Mouse (Mus musculus): ENCODE measurements around the gene Recql5.
"Not testable (repeated sequence)": the region's sequence is repeated elsewhere in the genome, so short reads cannot be mapped to it uniquely, and the experiment has no call there.

The Recql5 gene

DNA sequence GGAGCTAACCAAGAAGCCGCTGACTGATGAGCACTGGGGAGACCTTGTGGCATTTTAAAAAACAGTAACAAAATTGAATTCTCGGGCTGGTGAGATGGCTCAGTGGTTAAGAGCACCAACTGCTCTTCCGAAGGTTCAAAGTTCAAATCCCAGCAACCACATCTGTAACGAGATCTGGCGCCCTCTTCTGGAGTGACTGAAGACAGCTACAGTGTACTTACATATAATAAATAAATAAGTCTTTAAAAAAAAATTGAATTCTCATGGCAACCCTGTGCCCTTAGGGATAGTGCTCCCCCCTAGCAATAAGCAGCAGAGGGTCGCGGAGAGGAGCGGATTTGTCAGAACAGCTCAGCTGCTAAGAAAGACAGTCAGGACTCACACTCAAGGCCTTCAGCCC is 69.4 kb downstream of the Recql5 start:
- no peak for DNase-seq (ENCODE audit: low read depth)

DNA sequence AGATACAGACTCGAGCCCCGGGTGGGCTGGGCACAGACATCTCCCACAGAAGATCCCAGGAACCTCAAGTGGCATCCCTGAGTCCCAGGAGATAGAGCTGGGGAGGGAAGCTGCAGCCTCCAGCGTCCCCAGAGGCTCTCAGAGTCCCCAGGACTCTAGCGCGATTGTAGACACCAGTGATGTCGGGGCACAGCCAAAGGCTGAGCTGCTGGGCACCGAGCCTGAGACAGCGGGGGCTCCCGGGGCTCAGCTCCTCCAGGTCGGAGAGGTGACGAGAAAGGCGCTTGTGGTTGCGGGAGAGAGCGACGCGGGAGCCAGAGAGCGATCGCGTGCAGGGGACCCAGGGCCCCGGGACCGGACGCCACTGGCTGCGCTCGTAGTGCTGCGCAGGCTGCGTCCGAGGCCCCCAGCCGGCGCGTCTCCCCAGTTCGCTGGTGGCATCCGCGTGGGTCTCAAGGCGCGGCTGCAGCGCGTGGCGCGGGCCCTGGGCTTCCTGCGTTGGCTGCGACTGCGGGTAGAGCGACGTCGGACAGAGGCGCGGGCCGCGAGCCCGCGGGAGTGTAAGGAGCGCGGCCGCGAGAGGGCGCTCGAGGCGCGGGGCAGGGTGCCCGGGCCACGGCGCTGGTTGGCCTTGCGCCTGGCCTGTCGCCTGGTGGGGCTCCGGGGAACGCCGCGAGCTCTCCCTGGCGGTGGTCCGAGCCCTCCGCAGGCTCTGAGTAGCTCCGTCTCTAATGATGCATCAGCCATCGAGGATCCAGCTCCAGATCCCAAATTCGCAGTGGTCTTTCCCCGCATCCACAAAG is 73.9 kb downstream of the Recql5 start:
- peak; percentile 87 for DNase-seq (ENCODE audit: low read depth)

DNA sequence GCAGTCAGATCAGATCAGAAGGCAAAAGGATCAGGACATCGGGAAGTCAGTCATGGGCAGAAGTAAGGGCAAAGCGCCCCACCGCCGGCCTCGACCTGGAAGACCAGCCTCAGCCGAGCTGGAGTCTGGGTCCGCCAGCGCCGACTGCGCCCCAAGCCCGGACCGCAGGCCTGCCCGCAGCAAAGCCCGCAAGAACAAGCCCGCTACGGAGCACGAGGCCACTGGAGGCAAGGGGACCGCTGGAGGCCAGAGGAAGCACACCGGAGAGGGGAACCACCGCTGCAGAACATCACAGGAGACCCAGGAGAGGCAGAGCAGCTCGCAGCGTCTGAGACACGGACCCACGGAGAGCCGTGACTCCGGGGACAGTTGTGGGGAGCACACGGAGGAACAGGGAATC is 74.9 kb downstream of the Recql5 start, which contains the start of gene Myo15b:
Myo15b (plus strand) TSS at position 53 of the 400 bp plus-strand sequence.
- DNase-seq (ENCODE audit: low read depth) = peak; percentile 26

DNA sequence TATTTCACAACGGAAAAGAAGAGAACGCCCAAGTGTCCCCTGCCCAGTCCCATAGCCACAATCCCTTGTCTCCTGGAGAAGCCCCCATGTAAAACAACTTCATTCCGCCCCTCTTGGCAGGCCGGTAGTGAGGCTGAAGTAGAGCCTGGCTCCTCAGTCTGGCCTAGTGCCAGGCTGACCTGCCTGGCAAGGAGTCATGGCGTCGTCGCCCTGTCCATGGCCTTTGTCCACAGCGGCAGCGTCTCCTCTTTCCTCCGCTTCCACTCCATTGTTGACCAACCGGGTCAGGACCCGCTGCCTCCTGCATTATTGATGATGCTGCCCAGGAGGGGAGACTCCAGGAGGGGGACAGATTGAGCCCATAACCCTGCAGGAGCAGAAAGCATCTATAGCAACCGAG is 75.3 kb downstream of the Recql5 start:
- no peak for DNase-seq (ENCODE audit: low read depth)

DNA sequence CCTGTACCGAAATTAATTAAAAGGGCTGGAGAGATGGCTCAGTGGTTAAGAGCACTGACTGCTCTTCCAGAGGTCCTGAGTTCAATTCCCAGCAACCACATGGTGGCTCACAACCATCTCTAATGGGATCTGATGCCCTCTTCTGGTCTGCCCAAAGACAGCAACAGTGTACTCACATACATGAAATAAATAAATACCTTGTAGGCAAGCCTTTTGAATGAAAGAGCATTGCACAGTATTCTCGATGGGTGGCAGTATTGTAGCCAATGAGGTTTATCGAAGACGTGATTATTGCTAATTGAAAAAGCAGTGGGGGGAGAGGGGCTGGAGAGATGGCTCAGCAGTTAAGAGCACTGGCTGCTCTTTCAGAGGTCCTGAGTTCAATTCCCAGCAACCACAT is 76.1 kb downstream of the Recql5 start:
- DNase-seq (ENCODE audit: low read depth) = not testable (repeated sequence)

DNA sequence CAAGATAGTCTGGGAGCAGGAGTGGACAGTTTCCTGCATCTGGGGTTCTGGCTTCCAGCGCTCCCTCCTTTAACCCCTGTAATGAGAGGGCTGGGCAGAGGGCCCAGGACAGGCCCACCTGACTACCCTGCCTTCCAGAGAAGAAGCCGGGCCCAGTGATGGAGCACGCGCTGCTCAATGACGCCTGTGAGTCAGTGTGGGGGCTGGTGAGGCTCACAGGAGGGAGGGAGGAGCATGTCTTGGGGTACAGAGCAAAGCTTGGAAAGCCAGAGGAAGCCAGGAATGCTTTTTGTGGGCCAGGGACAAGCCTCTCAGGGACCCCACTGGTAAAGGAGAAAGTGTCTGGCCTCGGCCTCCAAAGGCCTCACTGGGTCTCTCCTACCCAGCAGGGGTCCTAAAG is 78.6 kb downstream of the Recql5 start:
- DNase-seq (ENCODE audit: low read depth) = no peak

DNA sequence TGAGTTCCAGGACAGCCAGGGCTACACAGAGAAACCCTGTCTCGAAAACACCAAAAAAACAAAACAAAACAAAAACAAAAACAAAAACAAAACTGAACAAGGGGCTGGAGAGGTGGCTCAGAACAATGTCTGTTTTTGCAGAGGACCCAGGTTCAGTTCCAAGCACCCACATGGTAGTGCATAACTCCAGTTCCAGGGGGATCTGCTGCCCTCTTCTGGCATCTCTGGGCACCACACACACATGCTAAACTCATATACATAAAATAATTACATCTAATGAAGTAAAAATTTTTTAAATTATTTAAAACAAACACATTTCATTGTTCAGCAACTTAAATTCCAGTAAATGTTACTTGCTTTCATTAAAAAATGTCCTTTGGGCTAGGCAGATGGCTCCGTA is 87.5 kb downstream of the Recql5 start:
- DNase-seq (ENCODE audit: low read depth) = no peak

DNA sequence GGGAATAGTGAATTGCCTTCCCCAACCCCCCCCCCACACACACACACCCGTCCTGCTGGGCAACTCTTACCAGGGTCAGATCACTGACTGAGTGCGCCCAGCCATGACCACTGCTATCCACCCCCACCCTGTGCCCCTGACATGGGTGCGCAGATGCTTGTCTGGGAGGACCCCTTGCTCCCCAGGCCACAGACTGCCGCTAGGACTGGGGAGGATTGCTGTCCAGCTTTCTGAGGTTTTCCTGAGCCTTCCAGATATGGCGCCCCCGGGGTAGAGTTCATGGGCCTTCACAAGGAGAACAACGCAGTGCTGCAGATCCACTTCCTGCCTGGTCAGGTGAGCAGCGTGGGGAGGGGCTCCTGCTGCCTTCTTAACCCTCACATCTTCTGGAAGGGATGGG is 89.0 kb downstream of the Recql5 start:
- DNase-seq (ENCODE audit: low read depth) = no peak

DNA sequence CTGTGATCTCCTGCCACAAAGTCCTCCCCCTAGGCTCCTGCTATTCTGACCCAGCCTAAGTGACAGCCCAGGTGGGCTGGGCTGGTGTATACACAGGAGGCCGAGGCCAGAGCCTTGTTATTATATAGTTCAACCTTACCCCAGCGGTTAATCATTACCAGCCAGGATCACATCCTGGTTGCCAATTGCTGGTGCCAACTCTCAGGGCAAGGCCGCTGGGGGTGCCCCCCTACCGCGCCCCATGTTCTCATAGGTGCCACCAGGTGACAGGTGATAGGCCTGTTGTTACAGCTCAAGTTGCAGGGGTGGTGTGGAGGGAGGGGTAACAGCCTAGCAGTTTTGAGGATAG is 89.4 kb downstream of the Recql5 start:
- DNase-seq (ENCODE audit: low read depth) = no peak

DNA sequence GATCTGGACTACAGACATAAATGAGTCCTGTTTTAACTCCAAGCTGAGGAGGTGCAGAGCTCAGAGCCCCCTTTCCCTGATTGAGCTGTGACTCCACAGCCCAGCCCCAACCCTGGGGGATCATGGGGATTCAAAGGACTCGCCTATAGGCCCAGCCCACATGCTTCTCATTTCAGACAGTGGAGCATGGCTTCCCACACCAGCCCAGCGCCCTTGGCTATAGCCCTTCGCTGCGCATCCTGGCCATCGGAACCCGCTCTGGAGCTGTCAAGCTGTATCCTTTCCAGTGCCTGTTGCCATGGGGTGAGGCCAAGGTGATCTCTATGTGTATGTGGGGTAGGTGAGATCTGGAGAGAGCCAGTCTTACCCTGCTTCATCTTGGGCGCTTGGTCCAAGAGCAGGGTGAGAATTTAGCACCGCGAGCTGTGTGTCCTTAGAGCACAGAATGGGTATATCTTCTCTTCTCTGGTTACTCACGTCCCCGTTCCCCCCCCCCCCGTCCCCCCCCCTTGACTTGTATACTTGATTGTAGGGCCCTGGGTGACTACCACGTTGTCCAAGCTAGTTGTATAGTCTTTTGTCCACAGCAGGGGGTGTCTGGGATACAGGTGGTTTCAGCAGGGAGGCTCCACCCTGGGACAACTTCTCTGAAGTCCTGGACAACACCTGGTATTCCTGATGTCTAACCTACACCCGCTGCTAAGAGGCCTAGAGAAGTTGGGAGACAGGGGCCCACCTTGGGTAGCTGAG is 90.0 kb downstream of the Recql5 start:
- DNase-seq (ENCODE audit: low read depth) = no peak
